Mouse (Mus musculus) olfactory bulb, adult 2 months (tissue): ENCODE results near the gene Farp1.

Experiments used
- CTCF ChIP-seq: fragments of 200-500 bp; IDR thresholded peaks from 2 replicates; pipeline ENCODE4 v1.5.1; 2012; ENCODE audit warnings: low read depth, mild to moderate bottlenecking, low read length, moderate library complexity; ENCODE audit not compliant: insufficient read depth
- POLR2A ChIP-seq: fragments of 200-500 bp; IDR thresholded peaks from 2 replicates; pipeline ENCODE4 v1.6.1; 2012; ENCODE audit warnings: mild to moderate bottlenecking, low read depth, low read length, moderate library complexity; ENCODE audit not compliant: insufficient read depth

GRCm38 (mm10) chr14:121155173-121155572, 120.2 kb downstream of the Farp1 start:
- no peak for TF ChIP-seq CTCF
- TF ChIP-seq POLR2A: no peak
